Mouse (Mus musculus) intestine, postnatal 0 days (tissue): Measurements from ENCODE around the gene Pald1. TPM values are rescaled to one million over a fixed set of nuclear protein-coding genes. Genes with fewer than 3 reads are reported as not detected.
A peak's percentile ranks its signal among the peaks of the same experiment; 100 is the strongest.

Experiments used
- ATAC-seq: fragments of 200-750 bp; cut with Nextera tagmentation; 2 replicates; pipeline ENCODE4 v1.8.0; 2017; ENCODE audit warnings: mild to moderate bottlenecking, moderate TSS enrichment, moderate library complexity
- H3K27ac ChIP-seq: fragments of 300-500 bp; sonication (generic); 2 replicates; pipeline ENCODE4 v1.5.1; 2014; ENCODE audit warnings: mild to moderate bottlenecking, low read depth, low read length, moderate library complexity
- H3K27me3 ChIP-seq: fragments of 300-500 bp; sonication (generic); replicated peaks from 2 replicates; pipeline ENCODE4 v1.6.1; 2014; ENCODE audit warnings: low read length, mixed read lengths; ENCODE audit not compliant: control insufficient read depth, insufficient read depth
- H3K36me3 ChIP-seq: fragments of 300-500 bp; sonication (generic); 2 replicates; pipeline ENCODE4 v1.6.1; 2014; ENCODE audit warnings: mild to moderate bottlenecking, moderate library complexity; ENCODE audit not compliant: control insufficient read depth, insufficient read depth
- H3K4me1 ChIP-seq: fragments of 300-500 bp; sonication (generic); replicated peaks from 2 replicates; pipeline ENCODE4 v1.6.1; 2014; ENCODE audit warnings: antibody characterized with exemption, low read length, mixed read lengths; ENCODE audit not compliant: control insufficient read depth, insufficient read depth
- H3K4me2 ChIP-seq: fragments of 300-500 bp; sonication (generic); replicated peaks from 2 replicates; pipeline ENCODE4 v1.6.1; 2014; ENCODE audit warnings: low read depth, mild to moderate bottlenecking, moderate library complexity
- H3K4me3 ChIP-seq: fragments of 300-500 bp; sonication (generic); 2 replicates; pipeline ENCODE4 v1.5.1; 2014; ENCODE audit warnings: low read depth, low read length
- H3K9ac ChIP-seq: fragments of 300-500 bp; sonication (generic); 2 replicates; pipeline ENCODE4 v1.6.1; 2014; ENCODE audit warnings: mild to moderate bottlenecking, low read depth, low read length
- H3K9me3 ChIP-seq: fragments of 300-500 bp; sonication (generic); 2 replicates; pipeline ENCODE4 v1.6.1; 2016; ENCODE audit warnings: mixed run types; ENCODE audit not compliant: control insufficient read depth
- CTCF ChIP-seq: sonication (generic); IDR thresholded peaks from 2 replicates; pipeline ENCODE4 v1.5.1; 2016; ENCODE audit warnings: low read depth, mild to moderate bottlenecking, control low read depth, antibody characterized with exemption, moderate library complexity
- WGBS: fragments of 180-500 bp; shearing (Covaris S2); extraction: QIAGEN DNeasy Blood & Tissue Kit; methylation state at CpG from one replicate; pipeline ENCODE4 v1.1.7; 2014; 5-methylcytosine and 5-hydroxymethylcytosine counted together
- polyA plus RNA-seq: library from polyadenylated mRNA; unstranded; fragments of >200 nt; fragmentation: Nextera tagmentation; extraction: Ambion mirVana; gene quantifications from 2 replicates; pipeline ENCODE4 v1.2.1, GENCODE M21; 2015

Gene Pald1
- polyA plus RNA-seq, 1 experiment from 2014 or later = 4.1 TPM

DNA sequence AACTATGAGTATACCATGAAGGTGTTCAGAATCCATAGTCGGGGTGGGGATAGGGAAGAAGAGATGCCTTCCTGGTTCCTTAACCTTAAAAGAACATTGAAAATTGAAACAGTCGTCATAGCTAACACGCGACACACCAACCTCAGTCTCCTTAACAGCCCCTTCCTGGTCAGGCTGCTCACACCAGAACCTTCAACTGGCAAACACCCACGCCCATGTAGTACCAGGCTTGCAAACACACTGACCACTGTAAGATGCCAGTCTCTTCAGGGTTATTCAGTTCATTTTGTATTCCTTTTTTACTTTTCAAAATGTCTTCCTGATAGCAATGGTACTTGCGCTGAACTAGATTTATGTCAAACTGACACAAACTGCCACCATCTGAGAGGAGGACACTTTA lies 106.3 kb downstream of the Pald1 start:
- no peak for TF ChIP-seq CTCF
- WGBS = 94% methylated on average over 6 of the region's 6 CpGs

DNA sequence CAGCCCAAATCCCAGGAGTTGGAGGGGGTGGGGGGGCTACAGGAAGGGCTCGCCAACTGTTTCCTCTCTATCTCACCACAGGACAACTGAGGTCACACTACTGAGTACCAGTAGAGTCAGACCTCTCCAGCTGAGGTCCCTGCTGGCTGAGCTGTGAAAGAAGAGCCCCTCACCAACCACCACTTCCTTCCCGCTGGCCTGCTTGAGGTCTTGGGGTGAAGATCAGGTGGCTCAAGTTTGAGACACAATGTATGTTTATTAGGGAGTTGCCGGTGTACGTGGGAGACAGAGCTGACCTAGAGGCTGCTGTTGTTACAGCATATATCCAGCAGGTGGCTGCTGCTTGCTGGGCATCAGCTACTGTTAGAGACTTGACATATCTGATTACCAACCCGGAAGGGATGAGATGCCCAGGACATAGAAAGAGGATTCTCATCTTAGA lies 107.6 kb downstream of the Pald1 start:
- peak; percentile 35; the same call in 1 of the 2 replicates for ATAC-seq
- Histone ChIP-seq H3K4me2 (no peak overlapping the region), H3K27me3 (peaks cover 20% of the 10 kb centered on the region)

More for the DNA sequence above, 106.3 kb downstream of the Pald1 start:
- H3K36me3 ChIP-seq = no peaks in the 10 kb centered on the region
- peaks cover 14% of the 10 kb centered on the region for H3K27me3 ChIP-seq
- no peaks in the 10 kb centered on the region; the same call in 1 of the 2 replicates for H3K4me1 ChIP-seq
- no peak overlapping the region for H3K4me3 ChIP-seq
- no peaks in the 10 kb centered on the region for H3K9me3 ChIP-seq
- ATAC-seq = no peak
- H3K9ac ChIP-seq = no peak overlapping the region
- H3K27ac ChIP-seq = no peak overlapping the region
- H3K4me2 ChIP-seq = no peak overlapping the region

DNA sequence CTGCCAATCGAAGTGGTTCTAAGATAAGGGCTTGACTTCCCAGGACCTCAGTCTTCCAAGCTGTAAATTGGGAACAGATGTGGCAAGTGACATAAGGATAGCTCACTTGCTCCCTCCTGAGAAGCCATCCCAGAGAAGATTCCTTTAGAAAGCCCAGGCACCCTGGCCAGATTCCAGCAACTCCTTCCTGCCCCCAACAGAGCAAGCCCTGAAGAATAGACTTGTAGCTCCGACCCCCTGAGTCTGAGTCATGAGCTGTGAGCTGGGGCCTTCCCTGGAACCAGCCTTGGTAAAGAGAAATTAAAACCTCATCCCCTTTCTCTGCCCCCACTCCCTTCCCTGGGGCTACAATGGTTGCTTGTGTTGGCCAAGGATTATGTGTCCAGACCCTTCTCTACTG lies 108.8 kb downstream of the Pald1 start:
- Histone ChIP-seq H3K4me1 (no peaks in the 10 kb centered on the region; the same call in 1 of the 2 replicates), H3K4me3 (no peak overlapping the region), H3K9me3 (no peaks in the 10 kb centered on the region), H3K9ac (no peak overlapping the region), H3K27me3 (peaks cover 20% of the 10 kb centered on the region), H3K4me2 (no peak overlapping the region), H3K27ac (no peak overlapping the region), H3K36me3 (no peaks in the 10 kb centered on the region)
- 59% methylated on average over 2 of the region's 2 CpGs for WGBS
- no peak for TF ChIP-seq CTCF
- no peak for ATAC-seq

More for the DNA sequence above, 107.6 kb downstream of the Pald1 start:
- TF ChIP-seq CTCF = peak; percentile 90
- Histone ChIP-seq H3K9ac (no peak overlapping the region), H3K36me3 (no peaks in the 10 kb centered on the region), H3K4me1 (no peaks in the 10 kb centered on the region; the same call in 1 of the 2 replicates), H3K4me3 (no peak overlapping the region), H3K27ac (no peak overlapping the region), H3K9me3 (no peaks in the 10 kb centered on the region)
- 5% methylated on average over 5 of the region's 5 CpGs for WGBS

DNA sequence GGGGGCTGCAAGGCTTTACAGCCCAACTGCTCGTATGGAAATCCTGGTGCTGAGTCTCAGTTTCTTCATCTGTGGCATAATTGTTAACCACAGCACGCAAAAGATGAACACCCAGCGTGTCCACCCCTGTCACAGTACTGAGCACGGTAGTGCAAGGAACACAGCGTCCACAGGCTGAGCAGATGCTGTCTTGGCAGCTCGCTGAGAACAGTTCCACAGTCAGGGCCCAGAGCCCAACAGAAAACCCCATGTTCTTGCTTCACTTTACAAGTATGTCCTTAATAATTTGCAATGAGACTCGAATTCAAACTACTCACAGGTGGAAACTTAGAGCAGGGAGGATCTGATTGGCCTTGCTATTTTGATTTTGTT lies 109.5 kb downstream of the Pald1 start:
- no peak for TF ChIP-seq CTCF

DNA sequence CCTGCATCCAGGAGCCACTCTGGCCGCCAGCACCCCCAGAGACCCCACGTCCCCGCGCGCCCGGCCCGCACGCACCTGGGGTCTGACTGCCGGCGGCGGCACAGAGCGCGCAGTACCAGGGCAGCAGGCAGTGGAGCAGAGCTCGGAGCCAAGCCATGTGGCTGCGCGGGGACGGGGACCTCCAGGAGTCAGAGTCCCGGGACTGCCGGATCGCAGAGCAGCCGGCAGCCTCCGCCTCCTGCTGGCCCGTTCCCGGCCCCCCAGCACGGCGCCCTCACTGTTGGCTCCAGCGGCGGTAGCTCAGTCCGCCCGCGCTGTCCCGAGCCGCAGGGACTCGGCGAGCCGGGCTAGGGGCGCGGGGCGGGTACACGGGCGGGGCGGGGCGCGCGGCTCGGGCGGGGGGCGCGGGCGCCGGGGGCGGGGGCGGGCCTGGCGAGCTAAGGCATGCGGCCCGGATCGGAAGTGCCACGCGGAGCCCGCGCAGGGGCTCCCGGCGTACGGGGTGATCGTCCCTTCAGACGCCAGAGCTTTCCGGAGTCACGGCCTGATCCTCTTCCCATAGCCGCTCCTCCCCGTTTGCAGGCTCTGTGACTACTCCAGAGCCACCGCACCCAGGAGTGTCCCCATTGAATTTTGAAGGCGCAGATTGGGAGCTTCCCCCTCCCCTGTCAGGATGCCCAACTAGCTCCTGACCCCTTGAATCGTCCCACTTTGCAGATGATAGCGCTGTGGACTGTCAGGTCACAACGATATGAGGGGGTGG lies 110.1 kb downstream of the Pald1 start, which contains the start of gene Adamts14:
Gene Adamts14, minus strand, starts transcription at position 358 of the 763 bp plus-strand sequence.
- peak within 1 kb of the TSS; percentile 49; the same call in 1 of the 2 replicates for H3K9ac ChIP-seq
- H3K27me3 ChIP-seq = peaks cover 20% of the 10 kb centered on the region
- ATAC-seq = peak; percentile 24; the same call in 1 of the 2 replicates
- 1% methylated on average over 58 of the region's 75 CpGs for WGBS
- TF ChIP-seq CTCF = peak; percentile 34
- peak within 1 kb of the TSS; percentile 87 for H3K4me2 ChIP-seq
- no peaks in the 10 kb centered on the region for H3K9me3 ChIP-seq
- no peaks in the 10 kb centered on the region for H3K36me3 ChIP-seq
- peak within 1 kb of the TSS; percentile 28; the same call in 1 of the 2 replicates for H3K27ac ChIP-seq
- no peaks in the 10 kb centered on the region; the same call in 1 of the 2 replicates for H3K4me1 ChIP-seq
- peak within 1 kb of the TSS; percentile 39 for H3K4me3 ChIP-seq

More for the DNA sequence above, 109.5 kb downstream of the Pald1 start:
- no peaks in the 10 kb centered on the region for H3K9me3 ChIP-seq
- H3K9ac ChIP-seq = no peak overlapping the region
- H3K27ac ChIP-seq = no peak overlapping the region
- no peak for ATAC-seq
- H3K4me1 ChIP-seq = no peaks in the 10 kb centered on the region; the same call in 1 of the 2 replicates
- peak overlapping the region; percentile 39 for H3K4me3 ChIP-seq
- peaks cover 20% of the 10 kb centered on the region for H3K27me3 ChIP-seq
- peak overlapping the region; percentile 87 for H3K4me2 ChIP-seq
- no peaks in the 10 kb centered on the region for H3K36me3 ChIP-seq
- 63% methylated on average over 7 of the region's 7 CpGs for WGBS

DNA sequence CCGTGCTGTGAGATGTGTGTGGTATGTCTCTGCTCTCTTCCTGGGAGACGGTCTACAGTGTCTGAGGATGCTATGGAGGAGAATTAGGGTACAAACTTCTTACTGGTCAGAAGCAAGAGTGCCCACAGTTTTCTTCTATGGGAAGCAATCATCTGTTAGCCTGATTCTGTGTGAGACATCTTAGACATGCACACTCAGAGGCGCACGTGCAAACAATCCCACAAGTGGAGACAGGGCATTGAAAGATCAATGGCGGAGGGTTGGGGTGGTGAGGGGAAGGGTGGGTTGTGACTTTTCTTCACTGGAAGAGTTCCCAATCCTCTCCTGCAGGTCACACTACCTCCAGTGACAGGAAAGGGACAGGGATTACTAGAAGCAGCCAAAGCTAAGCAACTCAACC lies 110.7 kb downstream of the Pald1 start:
- H3K9me3 ChIP-seq = no peaks in the 10 kb centered on the region
- WGBS = 63% methylated on average over 5 of the region's 5 CpGs
- H3K27ac ChIP-seq = no peak overlapping the region
- no peak for ATAC-seq
- peak overlapping the region; percentile 87 for H3K4me2 ChIP-seq
- TF ChIP-seq CTCF = no peak
- H3K36me3 ChIP-seq = no peaks in the 10 kb centered on the region
- H3K27me3 ChIP-seq = peaks cover 20% of the 10 kb centered on the region
- H3K9ac ChIP-seq = peak overlapping the region; percentile 49; the same call in 1 of the 2 replicates
- H3K4me3 ChIP-seq = peak overlapping the region; percentile 39
- no peaks in the 10 kb centered on the region; the same call in 1 of the 2 replicates for H3K4me1 ChIP-seq
